Mouse (Mus musculus): ENCODE data around the gene Dcun1d5. TPM values are rescaled to one million over a fixed set of nuclear protein-coding genes. Genes with fewer than 3 reads are reported as not detected.

The Dcun1d5 gene
- total RNA-seq, 2 experiments from 2014 or later, result 55.8 to 61.7 TPM

Other genes starting within 250 kb of the Dcun1d5 start
- 1 to 10 TPM; 1.5 to 2.2 TPM for gene Dync2h1, start 74 bp upstream of the Dcun1d5 start, total RNA-seq (2021)
- gene Mmp13, start 88.0 kb downstream of the Dcun1d5 start, total RNA-seq (2021), result under 1 TPM; 0.26 to 0.50 TPM
- under 1 TPM; 0.62 to 0.70 TPM for gene Mmp12, start 159.9 kb downstream of the Dcun1d5 start, total RNA-seq (2021)
- gene Mmp1b, start 203.5 kb downstream of the Dcun1d5 start, total RNA-seq (2021), result not detected